Mouse (Mus musculus) cerebellum, postnatal 14 days (tissue): ENCODE results near the gene Grm6.

ENCODE experiments used
- DNase-seq, 2 experiments: peaks; one replicate each; pipeline ENCODE4 v3.0.0; 2021; ENCODE audit warnings: mixed read lengths in 2 of 2

Grm6 gene

DNA sequence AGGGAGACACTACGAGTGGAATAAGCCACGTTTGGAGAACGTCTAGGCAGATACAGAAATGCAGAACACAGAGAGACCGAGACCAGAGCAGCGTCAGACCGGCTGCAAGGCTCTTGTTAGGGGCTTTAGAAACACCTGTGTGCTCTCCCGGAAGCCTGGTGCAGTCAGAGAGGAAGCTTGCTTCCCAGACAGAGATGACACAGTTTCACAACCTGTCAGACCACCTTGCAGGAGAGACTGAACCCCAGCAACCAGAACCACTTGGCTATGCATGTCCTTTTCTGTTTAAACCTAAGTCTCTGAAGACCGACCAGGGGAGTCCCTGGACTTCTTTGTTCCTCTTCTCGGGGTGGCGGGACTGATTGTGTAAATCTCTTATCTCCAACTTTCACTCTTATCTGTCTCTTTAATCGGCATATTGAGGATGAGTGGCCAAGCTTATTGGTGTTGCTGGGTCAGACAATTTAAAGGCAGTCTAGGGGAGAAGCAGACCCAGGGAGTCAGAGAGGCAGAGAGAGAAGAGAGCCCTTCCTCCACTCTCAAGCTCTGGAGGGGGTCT is at the start of gene Grm6:
Gene Grm6 (plus strand): TSS at position 509 of the 559 bp plus-strand sequence.
- no peak for DNase-seq

- DNase-seq: no peak
These were observed 36.3 kb upstream of the Grm6 start for GRCm38 (mm10) chr11:50814233-50814632.

GRCm38 (mm10) chr11:50826214-50826613 is 24.3 kb upstream of the Grm6 start:
- no peak for DNase-seq

- DNase-seq: peak; percentile 89 to 92
These were observed 23.2 kb upstream of the Grm6 start, which contains the start of gene Zfp354c for GRCm38 (mm10) chr11:50827010-50827953. Gene Zfp354c, minus strand, starts transcription at chr11:50827724.

DNA sequence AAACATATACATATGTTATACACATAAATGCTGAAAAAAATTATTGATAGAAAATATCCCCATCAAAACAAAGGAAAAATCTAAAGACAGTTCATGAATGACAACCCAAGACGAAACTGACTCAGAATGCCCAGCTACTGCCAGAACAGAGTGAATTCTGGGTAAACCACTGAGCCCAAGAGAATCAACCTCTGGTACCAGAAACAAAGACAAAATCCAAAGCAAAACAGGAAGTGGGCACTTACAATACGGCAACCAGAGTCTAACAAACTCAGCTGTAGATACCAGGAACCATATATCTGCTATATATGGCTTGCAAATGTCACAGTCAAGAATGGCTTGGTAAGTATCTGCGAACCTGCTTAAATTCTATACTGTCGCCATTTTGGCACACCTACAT is 14.8 kb upstream of the Grm6 start:
- DNase-seq: no peak

DNA sequence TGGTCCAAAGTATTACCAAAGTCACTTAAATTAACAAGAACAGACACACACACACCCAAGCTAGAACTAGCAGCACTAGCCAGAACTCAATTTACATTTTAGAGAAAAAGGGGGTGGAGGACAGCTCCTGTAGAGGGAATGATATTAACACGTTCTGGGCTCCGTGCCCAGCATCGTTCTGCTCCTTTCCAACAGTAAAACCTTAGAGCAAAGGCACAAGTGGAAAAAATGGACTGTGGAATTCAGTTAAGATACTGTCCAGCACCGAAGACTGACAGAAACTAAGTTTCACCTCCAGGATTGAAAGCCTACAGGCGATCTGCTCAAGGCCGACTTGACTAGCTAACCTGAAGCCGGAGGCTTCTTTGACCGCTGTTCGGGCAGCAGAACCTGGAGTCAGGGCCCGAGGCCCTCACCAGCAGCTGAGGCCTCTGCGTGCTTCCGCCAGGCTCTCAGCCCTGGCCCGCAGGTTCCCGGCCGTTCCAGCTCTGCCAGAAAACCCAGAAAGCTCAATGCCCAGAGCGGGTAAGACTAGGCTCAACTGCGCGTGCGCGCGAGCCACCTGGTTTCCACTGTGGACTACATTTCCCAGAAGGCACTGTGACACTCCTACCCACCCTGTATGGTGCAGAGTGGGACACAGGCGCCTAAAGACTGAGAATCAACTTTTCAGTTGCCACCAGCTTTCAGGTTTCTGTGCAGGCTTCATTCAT is 9.3 kb upstream of the Grm6 start, which contains the start of gene Zfp879:
Gene Zfp879 (minus strand): TSS at position 530 of the 713 bp plus-strand sequence.
- peak; percentile 97 to 99 for DNase-seq

- no peak for DNase-seq
These were observed 4.5 kb upstream of the Grm6 start for GRCm38 (mm10) chr11:50845951-50846350.

GRCm38 (mm10) chr11:50847047-50847446 is 3.4 kb upstream of the Grm6 start:
- DNase-seq: peak; percentile 24 to 36

DNA sequence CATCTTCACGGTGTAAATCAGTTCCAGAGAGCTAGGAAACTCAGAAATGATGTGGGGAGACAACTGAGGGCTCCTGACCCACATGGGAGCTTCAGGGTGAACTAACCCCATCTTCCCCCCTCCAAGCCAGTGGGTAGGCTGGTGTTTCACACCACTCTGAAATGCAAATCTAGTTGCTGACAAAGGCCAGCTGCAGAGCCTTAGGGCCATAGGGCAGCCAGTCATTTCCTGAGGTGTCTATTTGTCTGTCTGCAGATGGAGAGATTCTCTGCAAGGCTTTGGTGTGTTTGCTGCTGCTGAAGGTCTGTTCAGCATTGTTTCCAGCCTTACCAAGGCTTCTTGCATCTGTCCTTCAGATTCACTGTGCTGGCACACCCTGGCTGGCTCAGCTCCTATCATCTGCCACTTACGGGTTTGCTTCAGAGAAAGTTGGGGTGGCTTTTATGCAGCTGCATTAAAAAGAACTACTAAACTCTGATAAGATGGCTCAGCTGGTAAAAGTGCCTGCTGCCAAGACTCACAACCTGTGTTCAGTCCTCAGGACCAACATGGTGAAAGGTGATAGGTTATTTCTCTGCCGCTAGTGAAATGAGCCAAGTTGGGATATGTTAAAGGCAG is 1.9 kb upstream of the Grm6 start:
- DNase-seq: no peak

DNA sequence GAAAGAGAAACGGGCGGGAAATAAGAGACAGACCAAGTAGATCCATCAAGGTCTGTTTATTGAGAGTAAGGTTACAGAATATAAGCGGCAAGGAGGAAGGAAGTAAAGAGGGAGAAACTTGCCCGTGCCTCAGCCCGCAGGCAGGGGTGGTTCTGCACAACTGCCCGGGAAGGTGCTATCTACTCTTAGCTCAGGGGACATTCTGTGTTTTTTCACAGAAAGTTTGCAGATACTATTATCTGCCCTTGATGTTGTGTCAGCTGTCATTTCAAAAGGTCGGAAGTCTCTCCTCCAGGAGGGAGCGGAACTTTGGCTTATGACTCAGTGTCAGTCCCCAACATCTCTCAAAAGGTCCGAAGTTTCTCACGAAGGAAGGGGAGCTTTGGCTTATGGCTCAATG is 1.2 kb upstream of the Grm6 start:
- DNase-seq: no peak

DNA sequence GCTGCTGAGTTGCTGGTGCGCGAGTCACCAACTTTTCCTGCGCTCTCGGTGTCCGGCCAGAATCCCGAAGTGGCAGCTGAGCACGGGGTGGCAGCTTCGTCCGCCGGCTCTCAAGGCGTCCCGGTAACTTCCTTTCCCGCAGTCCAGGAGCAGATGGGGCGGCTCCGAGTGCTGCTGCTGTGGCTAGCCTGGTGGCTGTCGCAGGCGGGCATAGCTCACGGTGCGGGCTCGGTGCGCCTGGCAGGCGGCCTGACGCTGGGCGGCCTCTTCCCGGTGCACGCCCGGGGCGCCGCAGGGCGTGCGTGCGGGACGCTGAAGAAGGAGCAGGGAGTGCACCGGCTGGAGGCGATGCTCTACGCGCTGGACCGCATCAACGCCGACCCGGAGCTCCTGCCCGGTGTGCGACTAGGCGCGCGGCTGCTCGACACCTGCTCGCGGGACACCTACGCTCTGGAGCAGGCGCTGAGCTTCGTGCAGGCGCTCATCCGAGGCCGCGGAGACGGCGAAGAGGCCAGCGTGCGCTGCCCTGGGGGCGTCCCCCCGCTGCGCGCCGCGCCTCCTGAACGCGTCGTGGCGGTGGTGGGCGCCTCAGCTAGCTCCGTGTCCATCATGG is 610 bp downstream of the Grm6 start:
- DNase-seq: peak in 1 of 2 experiments; percentile 17

DNA sequence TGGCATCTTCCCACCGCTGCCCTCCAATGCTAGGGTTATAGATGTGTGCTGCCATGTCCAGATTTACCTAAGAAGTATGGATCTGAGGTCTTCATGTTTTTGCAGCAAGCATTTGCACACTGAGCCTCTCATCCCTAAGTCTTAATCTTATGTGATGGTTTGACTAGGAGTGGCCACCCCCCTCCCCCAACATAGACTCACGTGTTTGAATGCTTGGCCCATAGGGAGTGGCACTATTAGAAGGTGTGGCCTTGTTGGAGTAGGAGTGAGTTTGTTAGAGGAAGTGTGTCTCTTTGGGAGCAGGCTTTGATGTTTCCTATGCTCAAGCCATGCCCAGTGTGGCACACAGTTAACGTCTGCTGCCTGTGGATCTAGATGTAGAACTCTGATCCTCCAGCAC is 28.2 kb downstream of the Grm6 start:
- DNase-seq: no peak

- DNase-seq: no peak
These were observed 33.3 kb downstream of the Grm6 start for GRCm38 (mm10) chr11:50883756-50884155.

DNA sequence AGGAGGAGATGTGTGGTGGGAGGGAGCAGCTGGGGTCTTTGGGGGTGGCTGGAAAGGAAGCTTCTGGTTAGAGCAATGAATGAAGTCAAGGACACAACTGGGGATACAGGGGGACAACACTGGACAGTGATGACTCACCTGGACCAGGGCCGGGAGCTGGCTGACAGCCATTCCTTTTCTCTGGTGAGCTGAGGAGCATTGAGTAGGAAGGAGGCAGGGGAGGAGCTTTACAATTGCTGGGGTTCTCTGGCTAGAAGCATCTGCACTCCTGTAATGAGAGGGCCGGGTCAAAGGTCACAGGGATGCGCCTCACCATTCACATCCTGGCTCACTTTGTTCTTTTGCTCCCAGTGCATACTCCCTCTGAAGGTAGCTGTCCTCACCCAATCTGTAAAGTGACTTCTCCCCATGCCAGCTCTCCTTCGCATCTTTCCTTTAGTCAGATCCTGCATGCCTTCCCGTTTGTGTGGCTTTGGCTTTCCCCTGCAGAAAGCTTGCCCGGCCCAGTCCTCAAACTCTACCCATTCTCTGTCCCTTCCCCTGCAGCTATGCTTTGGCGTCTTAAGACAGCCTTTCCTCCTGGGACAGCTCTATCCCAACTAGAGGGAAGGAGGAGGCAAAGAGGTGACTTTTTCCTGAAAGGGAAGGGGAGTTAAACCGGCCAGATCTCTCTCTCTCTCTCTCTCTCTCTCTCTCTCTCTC is 35.9 kb downstream of the Grm6 start:
- peak; percentile 34 to 50 for DNase-seq

DNA sequence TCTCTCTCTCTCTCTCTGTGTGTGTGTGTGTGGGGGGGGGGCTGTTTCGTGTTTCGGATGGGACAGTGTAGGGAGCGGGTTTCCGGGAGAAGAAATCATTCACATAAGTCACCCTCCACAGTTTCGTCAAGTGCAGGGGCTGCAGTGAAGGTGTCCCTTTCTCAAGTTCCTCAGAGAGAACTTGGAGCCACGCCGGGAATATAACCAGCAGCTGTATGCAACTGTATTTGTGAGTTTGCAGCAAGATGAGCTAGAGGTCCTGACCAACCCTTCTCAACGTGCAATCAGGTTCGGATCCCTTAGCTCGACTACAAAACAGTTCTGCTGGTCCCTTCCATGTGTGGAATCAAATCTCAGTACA is 36.4 kb downstream of the Grm6 start:
- DNase-seq: peak in 1 of 2 experiments; percentile 33

DNA sequence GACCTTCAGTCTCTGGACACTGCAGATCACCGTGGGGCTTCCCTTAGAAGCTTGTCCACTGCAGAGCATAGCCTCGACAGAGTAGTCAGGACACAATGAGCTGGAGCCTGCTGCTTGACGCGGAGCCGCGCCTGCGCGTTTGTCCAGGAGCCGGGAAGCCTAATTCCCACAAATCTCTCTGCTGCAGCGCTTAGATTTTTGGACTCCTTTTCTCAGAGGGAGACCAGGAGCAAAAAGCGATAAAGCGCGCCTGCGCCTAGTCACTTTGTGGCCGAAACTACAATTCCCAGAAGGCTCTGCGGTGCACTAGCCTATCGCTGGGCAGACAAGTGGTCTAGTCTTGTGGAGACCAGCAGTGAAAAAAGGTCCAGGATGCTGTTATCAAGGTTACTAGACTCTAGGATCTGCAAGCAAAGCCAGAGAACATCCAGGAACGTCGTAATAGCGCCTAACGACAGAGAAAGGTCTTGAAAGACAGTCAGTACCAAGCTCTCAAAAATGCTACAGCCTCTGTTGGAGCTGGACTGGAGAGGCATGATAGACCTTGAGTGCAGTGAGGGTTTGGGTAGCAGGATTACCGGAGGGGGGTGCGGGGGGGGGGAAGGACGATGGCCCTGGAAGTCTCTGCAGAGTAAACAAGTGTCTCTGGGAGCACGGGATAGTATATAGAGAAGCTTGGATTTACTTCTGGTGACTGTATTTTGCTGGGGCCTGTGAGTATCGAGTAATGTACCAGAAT is 37.1 kb downstream of the Grm6 start, which contains the start of gene Zfp454:
Gene Zfp454 (minus strand): TSS at position 262 of the 739 bp plus-strand sequence.
- peak; percentile 91 to 96 for DNase-seq

DNA sequence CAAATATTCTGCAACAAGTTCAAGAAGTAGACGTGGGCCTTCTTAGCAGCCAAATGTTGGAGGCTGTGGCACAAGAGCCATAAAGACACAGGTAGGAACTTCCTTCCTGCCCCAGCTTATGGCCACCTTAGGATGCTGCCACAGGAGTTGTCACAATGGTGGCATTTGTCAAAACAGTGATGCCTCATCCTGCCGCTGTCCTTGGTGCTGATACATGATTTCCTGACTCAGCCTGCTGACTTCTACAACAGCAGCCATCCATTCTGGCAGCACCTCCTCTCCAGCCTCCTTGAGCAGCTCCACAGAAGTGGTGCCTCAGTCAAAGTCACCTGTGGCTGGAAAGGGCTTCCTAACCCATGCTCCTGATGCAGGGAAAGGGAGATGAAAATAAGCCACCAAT is 42.0 kb downstream of the Grm6 start:
- DNase-seq: no peak

DNA sequence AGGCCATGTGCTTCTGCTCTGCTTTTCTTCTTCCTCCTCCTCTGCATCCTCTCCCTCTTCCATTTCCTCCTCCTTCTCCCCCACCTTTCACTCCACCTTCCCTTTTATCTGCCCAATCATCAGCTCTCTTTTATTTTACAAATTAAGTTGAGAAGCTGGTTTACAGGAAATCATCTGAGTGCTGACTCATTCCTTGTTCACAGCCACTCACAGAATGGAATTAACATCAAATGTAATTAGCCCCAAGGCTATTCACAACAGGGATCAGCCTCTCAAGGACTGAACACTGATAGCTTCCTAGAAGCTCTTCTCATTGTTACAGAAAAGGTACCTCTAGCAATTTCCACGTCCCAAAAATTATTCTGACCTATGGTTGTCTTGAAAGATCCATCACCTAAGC is 46.9 kb downstream of the Grm6 start:
- no peak for DNase-seq

DNA sequence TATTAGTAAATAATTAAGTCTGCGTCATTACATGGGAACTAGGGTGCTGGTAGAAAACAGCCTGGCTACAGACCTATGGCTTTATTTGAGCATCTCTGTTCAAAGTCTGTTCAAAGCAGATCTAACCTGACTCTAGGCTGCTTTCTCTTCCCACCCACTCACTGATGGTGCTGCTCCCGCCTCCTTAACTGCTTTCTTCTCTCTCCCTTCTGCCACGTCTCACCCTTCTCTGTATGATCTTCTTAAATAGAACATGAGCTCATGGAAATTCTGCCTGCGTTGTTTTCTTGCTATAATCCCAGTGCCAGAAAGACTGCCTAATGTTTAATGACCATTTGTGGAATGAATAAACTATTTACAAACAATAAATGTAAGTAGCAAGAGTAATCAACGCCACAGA is 57.7 kb downstream of the Grm6 start:
- DNase-seq: no peak

DNA sequence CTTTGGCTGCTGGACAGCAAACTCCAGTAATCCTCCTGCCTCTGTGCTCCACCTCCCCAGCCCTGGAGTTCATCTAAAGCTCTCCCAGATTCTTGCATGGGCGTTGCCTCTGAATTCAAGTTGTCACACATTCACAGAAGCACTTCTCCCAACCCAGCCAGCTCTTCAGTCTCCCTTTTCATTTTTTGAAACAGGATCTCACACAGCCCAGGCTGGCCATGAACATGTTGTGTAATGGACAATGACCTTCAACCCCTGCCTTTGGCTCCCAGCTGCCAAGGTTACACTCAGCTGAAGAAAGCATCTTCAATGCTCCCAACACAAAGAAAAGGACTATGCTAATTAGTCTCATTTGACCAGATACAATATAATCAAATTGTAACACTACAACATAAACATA is 62.8 kb downstream of the Grm6 start:
- no peak for DNase-seq

- DNase-seq: no peak
These were observed 64.0 kb downstream of the Grm6 start for GRCm38 (mm10) chr11:50914461-50914860.
